Mouse (Mus musculus) MEL (cell line): ENCODE data around the gene Fam173a. TPM values are rescaled to one million over a fixed set of nuclear protein-coding genes. Genes with fewer than 3 reads are reported as not detected.

ENCODE experiments used
- DNase-seq: peaks from one replicate; pipeline ENCODE4 v3.0.0; 2011; ENCODE audit warnings: low read depth, low spot score
- H3K27ac ChIP-seq: 2 replicates; pipeline ENCODE4 v1.5.1; 2012; ENCODE audit warnings: low read depth, mild to moderate bottlenecking, control low read depth, low read length, moderate library complexity; ENCODE audit not compliant: control insufficient read depth
- H3K27me3 ChIP-seq, 2 experiments: fragments of 150-350 bp in 1 of 2; sonication (generic) in 1 of 2; 2 replicates each; pipeline ENCODE4 v1.6.1; 2012; ENCODE audit warnings: low read length in 2 of 2, mild to moderate bottlenecking in 2 of 2, improper control_type of control experiment in 1 of 2, moderate library complexity in 1 of 2; ENCODE audit not compliant: insufficient read depth in 2 of 2, control insufficient read depth in 1 of 2
- H3K36me3 ChIP-seq, 2 experiments: 2 replicates each; pipeline ENCODE4 v1.6.1; 2012 to 2014; ENCODE audit warnings: low read length in 2 of 2, improper control_type of control experiment in 1 of 2, inconsistent platforms in 1 of 2, mild to moderate bottlenecking in 1 of 2; ENCODE audit not compliant: insufficient read depth in 2 of 2, control insufficient read depth in 1 of 2
- H3K4me1 ChIP-seq, 2 experiments: fragments of 150-350 bp in 1 of 2; sonication (generic) in 1 of 2; 2 replicates each; pipeline ENCODE4 v1.6.1; 2012; ENCODE audit warnings: low read length in 2 of 2, improper control_type of control experiment in 1 of 2, mild to moderate bottlenecking in 1 of 2; ENCODE audit not compliant: insufficient read depth in 2 of 2, control insufficient read depth in 1 of 2
- H3K4me3 ChIP-seq, 2 experiments: fragments of 150-350 bp in 1 of 2; sonication (generic) in 1 of 2; 2 replicates each; pipeline ENCODE4 v1.5.1; 2012; ENCODE audit warnings: low read depth in 2 of 2, low read length in 2 of 2, mild to moderate bottlenecking in 2 of 2, moderate library complexity in 2 of 2, control low read depth in 1 of 2, improper control_type of control experiment in 1 of 2; ENCODE audit not compliant: control insufficient read depth in 1 of 2, insufficient read depth in 1 of 2
- H3K79me2 ChIP-seq: 2 replicates; pipeline ENCODE4 v1.6.1; 2012; ENCODE audit warnings: mild to moderate bottlenecking, low read length, moderate library complexity; ENCODE audit not compliant: control insufficient read depth, poor library complexity, insufficient read depth
- H3K9ac ChIP-seq: 2 replicates; pipeline ENCODE4 v1.6.1; 2012; ENCODE audit warnings: low read depth, mild to moderate bottlenecking, control low read depth, low read length, moderate library complexity; ENCODE audit not compliant: control insufficient read depth, poor library complexity, severe bottlenecking
- H3K9me3 ChIP-seq: fragments of 150-350 bp; sonication (generic); replicated peaks from 2 replicates; pipeline ENCODE4 v1.6.1; 2012; ENCODE audit warnings: mild to moderate bottlenecking, low read length, improper control_type of control experiment, moderate library complexity; ENCODE audit not compliant: insufficient read depth
- BHLHE40 ChIP-seq: IDR thresholded peaks from 2 replicates; pipeline ENCODE4 v1.6.1; 2012; ENCODE audit warnings: low read depth, mild to moderate bottlenecking, inconsistent platforms, low read length, improper control_type of control experiment, borderline replicate concordance
- CHD1 ChIP-seq: IDR thresholded peaks from 2 replicates; pipeline ENCODE4 v1.6.1; 2012; ENCODE audit warnings: low read depth, mild to moderate bottlenecking, inconsistent platforms, low read length, improper control_type of control experiment
- CHD2 ChIP-seq: IDR thresholded peaks from 2 replicates; pipeline ENCODE4 v1.6.1; 2011; ENCODE audit warnings: low read length, improper control_type of control experiment
- CTCF ChIP-seq, 3 experiments: IDR thresholded peaks in 2 of 3; conservative IDR thresholded peaks in 1 of 3; 2 replicates each; pipeline ENCODE4 v1.5.1; 2011 to 2012; ENCODE audit warnings: low read length in 3 of 3, low read depth in 2 of 3, mild to moderate bottlenecking in 2 of 3, improper control_type of control experiment in 1 of 3, inconsistent platforms in 1 of 3, mixed read lengths in 1 of 3, moderate library complexity in 1 of 3; ENCODE audit not compliant: control insufficient read depth in 1 of 3, insufficient read depth in 1 of 3, poor library complexity in 1 of 3, severe bottlenecking in 1 of 3
- E2F4 ChIP-seq: IDR thresholded peaks from 2 replicates; pipeline ENCODE4 v1.6.1; 2011; ENCODE audit warnings: low read depth, low read length, improper control_type of control experiment, borderline replicate concordance
- ELF1 ChIP-seq: IDR thresholded peaks from 2 replicates; pipeline ENCODE4 v1.6.1; 2014; ENCODE audit warnings: low read depth, mild to moderate bottlenecking, inconsistent platforms, low read length, improper control_type of control experiment, moderate library complexity
- ETS1 ChIP-seq: IDR thresholded peaks from 2 replicates; pipeline ENCODE4 v1.6.1; 2012; ENCODE audit warnings: low read depth, mild to moderate bottlenecking, inconsistent platforms, low read length, improper control_type of control experiment, moderate library complexity
- GABPA ChIP-seq: IDR thresholded peaks from 2 replicates; pipeline ENCODE4 v1.6.1; 2012; ENCODE audit warnings: low read depth, mild to moderate bottlenecking, inconsistent platforms, low read length, improper control_type of control experiment, moderate library complexity
- GATA1 ChIP-seq: IDR thresholded peaks from 2 replicates; pipeline ENCODE4 v1.6.1; 2011; ENCODE audit warnings: low read depth, low read length, improper control_type of control experiment
- HCFC1 ChIP-seq: IDR thresholded peaks from 2 replicates; pipeline ENCODE4 v1.6.1; 2012; ENCODE audit warnings: low read depth, mild to moderate bottlenecking, inconsistent platforms, low read length, improper control_type of control experiment, moderate library complexity
- JUND ChIP-seq: IDR thresholded peaks from 2 replicates; pipeline ENCODE4 v1.6.1; 2011; ENCODE audit warnings: low read depth, mild to moderate bottlenecking, improper control_type of control experiment, low read length
- KAT2A ChIP-seq: conservative IDR thresholded peaks from 2 replicates; pipeline ENCODE4 v1.6.1; 2012; ENCODE audit warnings: low read depth, low read length, improper control_type of control experiment, inconsistent platforms
- MAFK ChIP-seq: IDR thresholded peaks from 2 replicates; pipeline ENCODE4 v1.6.1; 2011; ENCODE audit warnings: low read depth, mild to moderate bottlenecking, low read length, improper control_type of control experiment, borderline replicate concordance
- MAX ChIP-seq: IDR thresholded peaks from 2 replicates; pipeline ENCODE4 v1.6.1; 2011; ENCODE audit warnings: low read length, improper control_type of control experiment
- MAZ ChIP-seq: IDR thresholded peaks from 2 replicates; pipeline ENCODE4 v1.6.1; 2012; ENCODE audit warnings: low read depth, mild to moderate bottlenecking, inconsistent platforms, low read length, improper control_type of control experiment
- MXI1 ChIP-seq: IDR thresholded peaks from 2 replicates; pipeline ENCODE4 v1.6.1; 2011; ENCODE audit warnings: mild to moderate bottlenecking, low read depth, low read length, improper control_type of control experiment
- MYB ChIP-seq: IDR thresholded peaks from 2 replicates; pipeline ENCODE4 v1.6.1; 2011; ENCODE audit warnings: mild to moderate bottlenecking, low read depth, low read length, improper control_type of control experiment
- MYC ChIP-seq: IDR thresholded peaks from 2 replicates; pipeline ENCODE4 v1.6.1; 2011; ENCODE audit warnings: low read depth, mild to moderate bottlenecking, low read length, improper control_type of control experiment, moderate library complexity
- NELFE ChIP-seq: IDR thresholded peaks from 2 replicates; pipeline ENCODE4 v1.6.1; 2011; ENCODE audit warnings: low read depth, low read length, improper control_type of control experiment
- NRF1 ChIP-seq: IDR thresholded peaks from 2 replicates; pipeline ENCODE4 v1.6.1; 2014; ENCODE audit warnings: low read depth, mild to moderate bottlenecking, inconsistent platforms, low read length, improper control_type of control experiment, moderate library complexity; ENCODE audit not compliant: poor library complexity, insufficient read depth, severe bottlenecking
- POLR2A ChIP-seq, 2 experiments: IDR thresholded peaks; 2 replicates each; pipeline ENCODE4 v1.6.1; 2011 to 2012; ENCODE audit warnings: low read length in 2 of 2, mild to moderate bottlenecking in 2 of 2, control low read depth in 1 of 2, improper control_type of control experiment in 1 of 2, low read depth in 1 of 2, moderate library complexity in 1 of 2; ENCODE audit not compliant: control insufficient read depth in 1 of 2, insufficient read depth in 1 of 2, poor library complexity in 1 of 2
- POLR2AphosphoS2 ChIP-seq: IDR thresholded peaks from 2 replicates; pipeline ENCODE4 v1.6.1; 2011; ENCODE audit warnings: low read length, improper control_type of control experiment
- POLR2AphosphoS5 ChIP-seq: IDR thresholded peaks from 2 replicates; pipeline ENCODE4 v1.6.1; 2012; ENCODE audit warnings: low read depth, borderline replicate concordance, mild to moderate bottlenecking, inconsistent platforms, low read length, moderate library complexity, mixed read lengths
- RAD21 ChIP-seq: IDR thresholded peaks from 2 replicates; pipeline ENCODE4 v1.6.1; 2011; ENCODE audit warnings: mild to moderate bottlenecking, low read depth, low read length, improper control_type of control experiment
- RCOR1 ChIP-seq: IDR thresholded peaks from 2 replicates; pipeline ENCODE4 v1.6.1; 2012; ENCODE audit warnings: low read depth, mild to moderate bottlenecking, inconsistent platforms, low read length, improper control_type of control experiment
- SIN3A ChIP-seq: IDR thresholded peaks from 2 replicates; pipeline ENCODE4 v1.6.1; 2012; ENCODE audit warnings: low read length, improper control_type of control experiment, inconsistent platforms
- SMC3 ChIP-seq: IDR thresholded peaks from 2 replicates; pipeline ENCODE4 v1.6.1; 2011; ENCODE audit warnings: low read depth, low read length, improper control_type of control experiment
- TAL1 ChIP-seq: IDR thresholded peaks from 2 replicates; pipeline ENCODE4 v1.6.1; 2012; ENCODE audit warnings: mild to moderate bottlenecking, inconsistent platforms, low read length, moderate library complexity, mixed read lengths
- TCF12 ChIP-seq: IDR thresholded peaks from 2 replicates; pipeline ENCODE4 v1.6.1; 2014; ENCODE audit warnings: low read depth, mild to moderate bottlenecking, inconsistent platforms, low read length, improper control_type of control experiment, moderate library complexity
- UBTF ChIP-seq: IDR thresholded peaks from 2 replicates; pipeline ENCODE4 v1.6.1; 2012; ENCODE audit warnings: low read depth, mild to moderate bottlenecking, inconsistent platforms, low read length, improper control_type of control experiment, moderate library complexity, borderline replicate concordance; ENCODE audit not compliant: insufficient read depth
- USF1 ChIP-seq: IDR thresholded peaks from 2 replicates; pipeline ENCODE4 v1.6.1; 2014; ENCODE audit warnings: low read depth, mild to moderate bottlenecking, inconsistent platforms, low read length, improper control_type of control experiment, moderate library complexity
- USF2 ChIP-seq, 2 experiments: IDR thresholded peaks; 2 replicates each; pipeline ENCODE4 v1.6.1; 2011 to 2012; ENCODE audit warnings: improper control_type of control experiment in 2 of 2, low read length in 2 of 2, borderline replicate concordance in 1 of 2, inconsistent platforms in 1 of 2, low read depth in 1 of 2, mild to moderate bottlenecking in 1 of 2; ENCODE audit not compliant: insufficient read depth in 1 of 2
- ZC3H11A ChIP-seq: IDR thresholded peaks from 2 replicates; pipeline ENCODE4 v1.6.1; 2012; ENCODE audit warnings: low read depth, mild to moderate bottlenecking, inconsistent platforms, low read length, improper control_type of control experiment
- ZKSCAN1 ChIP-seq: IDR thresholded peaks from 2 replicates; pipeline ENCODE4 v1.6.1; 2012; ENCODE audit warnings: low read depth, mild to moderate bottlenecking, inconsistent platforms, low read length, improper control_type of control experiment, moderate library complexity
- ZMIZ1 ChIP-seq: IDR thresholded peaks from 2 replicates; pipeline ENCODE4 v1.6.1; 2012; ENCODE audit warnings: low read depth, mild to moderate bottlenecking, inconsistent platforms, low read length, improper control_type of control experiment, moderate library complexity
- polyA plus RNA-seq, 2 experiments: library from polyadenylated mRNA; stranded (reverse) in 1 of 2; unstranded in 1 of 2; fragments of >175 nt in 1 of 2; fragments of >200 nt in 1 of 2; gene quantifications; 2 replicates each; pipeline versions ENCODE4 v1.2.1 to v1.2.4; 2012; ENCODE audit warnings: low replicate concordance in 2 of 2, low read depth in 1 of 2; ENCODE audit not compliant: insufficient read length in 2 of 2, insufficient read depth in 1 of 2, missing spikeins in 1 of 2
- total RNA-seq: library from RNA; depleted of rRNA; stranded (reverse); fragments of 300-350 nt; gene quantifications from 2 replicates; pipeline ENCODE4 v1.2.3, GENCODE M21; 2012

Fam173a gene
- total and polyA plus RNA-seq, 3 experiments: 36.6 to 39.0 TPM; not detected in 1

DNA sequence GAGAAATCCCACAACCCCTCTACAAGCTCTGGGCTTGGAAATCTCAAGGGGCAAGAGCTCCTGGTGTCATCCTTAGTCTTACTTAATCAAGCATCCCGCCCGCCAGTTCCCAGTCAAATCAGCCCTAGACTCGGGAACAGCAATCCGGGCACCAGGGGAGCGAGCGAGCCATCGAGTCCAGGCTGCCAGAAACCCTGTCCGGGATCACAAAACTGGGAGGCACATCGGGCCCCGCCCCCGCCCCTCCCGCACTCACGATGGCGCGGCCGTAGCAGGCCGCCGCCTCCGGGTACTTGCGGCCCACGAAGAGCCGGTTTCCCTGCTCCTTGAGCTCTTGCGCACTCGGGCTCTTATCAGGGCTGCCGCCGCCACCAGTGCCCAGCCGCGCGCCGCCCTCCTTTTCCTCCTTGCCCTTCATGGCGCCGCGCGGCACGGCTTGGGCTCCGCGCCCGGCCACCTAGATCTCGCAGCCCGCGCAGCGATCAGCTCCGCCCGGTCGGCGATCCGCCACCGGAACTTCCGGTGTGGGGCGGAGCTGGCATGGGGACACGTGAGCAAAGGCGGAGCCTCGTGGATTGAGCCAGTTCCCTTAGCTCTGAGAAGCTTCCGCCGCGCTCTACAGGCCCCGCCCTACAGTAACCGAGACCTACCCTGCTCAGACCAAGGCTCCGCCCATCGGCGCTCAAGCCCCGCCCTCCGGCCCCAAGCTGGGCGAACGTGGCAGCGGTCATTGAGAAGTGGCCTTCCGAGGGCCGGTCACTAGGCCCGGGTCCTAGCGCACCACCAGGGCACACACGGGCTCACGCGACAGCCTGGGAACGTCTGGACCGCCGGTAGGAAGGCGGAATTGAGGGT, 40.0 kb upstream of the Fam173a start:
- Histone ChIP-seq H3K79me2 (peaks cover 52% of the 10 kb centered on the region), H3K4me3 (peak overlapping the region; percentile 80 to 87), H3K9me3 (no peaks in the 10 kb centered on the region), H3K9ac (peak overlapping the region; percentile 95), H3K27ac (peak overlapping the region; percentile 82), H3K27me3 (no peaks in the 10 kb centered on the region), H3K36me3 (peaks cover 0 to 13% of the 10 kb centered on the region in 2 experiments; a peak in 2 of 4 replicates), H3K4me1 (peaks cover 2 to 37% of the 10 kb centered on the region in 2 experiments; a peak in 3 of 4 replicates)
- peak; percentile 99 for DNase-seq
- TF ChIP-seq CHD1 (no peak), POLR2AphosphoS2 (peak; percentile 93), SMC3 (no peak), NELFE (peak; percentile 93), GABPA (no peak), MAZ (peak; percentile 25; the same call in 1 of the 2 replicates), TCF12 (peak; percentile 55), NRF1 (peak; percentile 39; the same call in 1 of the 2 replicates), MYB (no peak), GATA1 (no peak), E2F4 (no peak), ZC3H11A (no peak), JUND (no peak), ZMIZ1 (peak; percentile 84), RCOR1 (no peak), POLR2AphosphoS5 (no peak), MXI1 (peak; percentile 89), MYC (peak; percentile 42; the same call in 1 of the 2 replicates), ELF1 (peak; percentile 89), USF1 (peak; percentile 97), USF2 (IDR thresholded peaks at IDR 0.05; ENCODE audit: borderline replicate concordance in 1 of 2, insufficient read depth in 1 of 2, low read depth in 1 of 2, low read length in 2 of 2) (peak in 1 of 2 experiments; percentile 83; a peak in 2 of 4 replicates), MAFK (no peak), KAT2A (no peak; the same call in 1 of the 2 replicates), RAD21 (no peak), BHLHE40 (peak; percentile 95), HCFC1 (peak; percentile 84), POLR2A (IDR thresholded peaks at IDR 0.05; ENCODE audit: control insufficient read depth in 1 of 2, insufficient read depth in 1 of 2, low read depth in 1 of 2, low read length in 2 of 2, poor library complexity in 1 of 2) (peak; percentile 73 to 86), ETS1 (peak; percentile 41; the same call in 1 of the 2 replicates), SIN3A (peak; percentile 78; the same call in 1 of the 2 replicates), UBTF (0 out of 2 replicates have a peak, but pooled peaks have one; percentile 36), MAX (peak; percentile 87), CTCF (IDR thresholded peaks at IDR 0.05 in 2 of 3, conservative IDR thresholded peaks at IDR 0.05 in 1 of 3; ENCODE audit: control insufficient read depth in 1 of 3, insufficient read depth in 1 of 3, low read depth in 2 of 3, low read length in 3 of 3, poor library complexity in 1 of 3, severe bottlenecking in 1 of 3) (0 out of 6 replicates have a peak, but pooled peaks of 1 of the 3 experiments have one; percentile 8), TAL1 (no peak), ZKSCAN1 (no peak), CHD2 (no peak; the same call in 1 of the 2 replicates)
